Mouse (Mus musculus): Measurements from ENCODE around the gene Strip1.

Strip1 gene

DNA sequence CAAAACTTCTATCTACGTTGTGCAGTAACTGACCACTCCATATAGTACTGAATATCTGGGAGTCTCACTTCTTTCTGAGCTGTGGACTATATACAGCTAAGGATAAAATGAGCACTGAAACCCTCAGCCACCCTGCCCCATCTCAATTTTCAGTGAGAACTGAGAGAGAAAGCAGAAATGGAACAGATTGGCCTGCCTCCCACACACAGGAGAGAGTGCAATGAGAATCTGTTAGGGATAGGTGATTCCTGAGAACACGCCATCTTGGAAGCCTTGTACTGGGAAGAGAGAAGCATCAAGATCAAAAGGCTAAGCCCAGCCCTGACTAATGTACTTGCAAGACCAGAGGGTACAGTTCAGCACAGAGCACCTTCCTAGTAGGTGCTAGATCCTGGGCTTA is 2.9 kb downstream of the Strip1 start:
- DNase-seq (ENCODE audit: extremely low spot score, low spot score), result no peak

DNA sequence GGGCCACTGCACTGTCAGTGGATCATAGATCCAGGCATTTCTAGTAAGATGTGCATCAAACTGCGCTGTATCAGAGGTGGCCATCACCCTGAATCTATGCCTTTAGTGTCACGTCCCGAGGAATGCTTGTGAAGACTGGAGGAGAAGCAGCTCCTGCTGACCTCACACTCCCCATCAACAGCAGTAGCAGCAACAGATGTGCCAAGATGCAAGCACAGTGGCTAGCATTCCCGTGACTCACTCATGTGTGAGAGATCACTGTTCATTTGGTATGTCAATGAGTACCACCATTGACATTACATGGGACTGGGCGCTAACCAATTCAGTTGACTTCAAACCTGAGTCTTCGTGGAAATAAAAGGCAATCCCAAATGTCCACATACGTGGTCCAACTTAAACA is 3.9 kb downstream of the Strip1 start:
- no peak for DNase-seq (ENCODE audit: extremely low spot score, low spot score)

DNA sequence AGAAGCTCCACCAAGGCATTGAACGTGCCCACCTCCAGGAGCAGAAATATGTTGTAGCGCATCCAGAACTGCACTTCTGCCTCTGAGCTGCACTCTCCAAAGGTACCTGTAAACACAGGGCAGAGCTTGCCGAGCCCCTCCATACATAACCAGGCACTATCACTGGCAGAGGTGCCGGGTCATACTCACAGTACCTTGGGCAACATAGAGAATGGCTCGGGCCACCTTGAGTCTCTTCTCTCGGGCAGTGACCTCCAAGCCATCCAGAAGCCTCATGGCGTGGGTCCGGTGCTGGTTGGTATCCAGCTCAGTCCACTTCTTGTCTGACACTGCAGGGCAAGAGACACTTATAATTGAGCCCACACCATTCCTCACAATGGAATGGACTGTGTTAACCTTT is 4.7 kb downstream of the Strip1 start:
- DNase-seq (ENCODE audit: extremely low spot score, low spot score), result no peak

DNA sequence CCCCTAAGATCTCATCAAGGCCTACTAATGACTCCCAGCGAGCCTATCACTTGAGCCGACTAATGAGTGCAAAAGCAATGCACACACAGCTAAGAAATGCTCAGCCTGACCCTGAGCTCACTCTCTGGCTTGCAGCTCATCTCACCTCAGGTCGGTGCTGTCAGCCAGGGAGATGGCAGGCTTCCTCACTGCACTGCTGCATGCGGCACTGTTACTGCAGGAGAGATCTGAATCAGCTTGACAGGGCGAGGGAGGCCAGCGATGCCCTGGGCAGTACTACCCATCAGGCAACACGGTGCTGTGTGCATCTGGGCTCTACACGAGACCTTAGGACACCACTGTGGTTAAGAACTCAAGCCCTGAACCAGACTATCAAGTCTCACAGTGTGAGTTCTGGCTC is 6.0 kb downstream of the Strip1 start:
- no peak for DNase-seq (ENCODE audit: extremely low spot score, low spot score)

DNA sequence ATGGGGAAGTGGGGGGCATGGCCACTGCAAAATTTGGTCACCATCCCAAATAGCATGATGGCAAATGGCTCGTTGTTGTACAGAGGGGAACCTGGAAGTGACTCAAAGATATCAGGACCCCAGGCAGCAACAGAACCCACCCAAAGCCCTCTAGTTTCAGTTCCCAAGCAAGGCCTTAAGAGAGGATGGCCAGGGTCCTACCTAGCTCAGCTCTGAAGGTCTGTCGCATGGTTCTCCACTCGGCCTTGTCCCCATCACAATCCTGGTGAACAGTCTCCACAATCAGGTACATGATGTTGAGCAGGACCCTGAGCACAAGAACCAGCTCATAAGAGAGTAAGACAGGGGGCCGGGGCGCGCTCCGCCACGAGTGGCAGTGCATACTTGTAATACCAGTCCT is 7.1 kb downstream of the Strip1 start:
- no peak for DNase-seq (ENCODE audit: extremely low spot score, low spot score)

DNA sequence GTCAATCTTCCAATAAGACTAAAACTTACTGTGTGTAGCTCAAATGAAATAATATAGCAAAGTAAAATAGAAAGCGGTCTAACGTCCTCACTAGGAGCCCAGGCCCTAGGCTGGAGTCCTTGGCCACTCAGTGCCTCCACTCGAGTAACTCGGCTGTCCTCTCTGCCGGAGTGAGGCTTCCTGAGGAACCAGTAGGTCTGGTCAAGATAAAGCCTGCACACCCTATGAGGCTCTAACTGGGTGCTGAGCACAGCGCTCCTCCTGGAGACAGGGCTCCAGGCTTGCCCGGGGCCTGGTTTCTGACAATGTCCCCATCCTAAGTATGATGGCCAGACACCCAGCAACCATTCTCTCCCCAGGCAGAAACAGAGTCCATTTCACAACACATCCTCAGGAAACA is 9.0 kb downstream of the Strip1 start:
- DNase-seq (ENCODE audit: extremely low spot score, low spot score), result no peak

DNA sequence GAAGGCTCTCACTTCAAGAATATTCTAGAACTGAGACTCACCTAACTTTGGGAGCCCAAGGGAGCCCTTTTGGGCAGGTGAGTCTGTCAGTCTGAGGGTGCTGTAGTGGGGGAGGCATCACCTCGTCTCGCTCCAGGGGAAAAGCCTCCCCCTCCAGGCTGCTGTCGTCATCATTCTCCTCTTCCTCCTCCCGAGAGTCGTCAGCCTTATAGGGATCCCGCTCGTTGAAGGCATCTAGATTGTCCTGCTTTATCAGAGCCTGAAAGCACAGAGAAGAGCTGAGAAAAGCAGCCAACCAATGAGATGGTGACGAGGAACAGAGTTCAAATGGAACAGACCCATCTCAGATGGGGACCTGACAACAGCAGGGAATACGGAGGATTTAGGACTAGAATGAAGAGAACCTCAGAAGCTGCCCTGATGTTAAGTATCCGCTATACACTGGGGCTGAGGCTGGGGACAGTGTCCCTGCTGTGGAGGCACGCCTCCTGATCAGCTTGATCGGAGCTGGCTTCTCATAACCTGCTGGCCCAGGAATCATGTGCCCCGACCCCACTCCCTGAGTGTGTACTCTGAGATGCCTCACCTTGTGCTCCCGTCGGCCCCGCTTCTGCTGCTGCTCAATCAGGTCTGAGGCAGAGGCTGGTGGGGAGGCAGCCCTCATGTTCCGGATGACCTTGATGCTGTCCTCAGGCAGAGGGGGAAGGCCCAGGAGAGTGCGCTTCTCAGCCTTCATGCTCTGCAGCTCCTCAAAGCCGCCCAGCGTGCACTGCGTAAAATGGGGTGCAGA is 10.0 kb downstream of the Strip1 start:
- DNase-seq (ENCODE audit: extremely low spot score, low spot score), result no peak

DNA sequence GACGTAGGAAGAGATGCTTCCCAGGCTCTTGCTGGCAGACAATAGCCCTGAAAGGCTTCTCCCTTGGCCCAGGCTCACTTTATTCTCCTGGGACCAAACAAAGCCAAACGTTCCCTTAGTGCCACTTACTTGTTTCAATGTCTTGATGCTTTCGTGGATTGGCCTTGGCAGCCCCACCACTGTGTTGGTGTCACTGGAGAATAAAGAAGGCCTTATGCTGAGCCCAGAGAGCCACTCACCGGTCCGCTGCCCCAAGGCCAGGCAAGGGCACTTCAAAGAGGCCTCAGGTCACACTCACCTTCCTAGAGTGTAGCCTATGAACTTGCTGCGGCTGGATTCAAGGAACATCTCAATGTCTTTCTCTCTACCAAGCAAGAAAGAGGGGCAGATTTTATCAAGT is 11.6 kb downstream of the Strip1 start:
- DNase-seq (ENCODE audit: extremely low spot score, low spot score), result no peak

DNA sequence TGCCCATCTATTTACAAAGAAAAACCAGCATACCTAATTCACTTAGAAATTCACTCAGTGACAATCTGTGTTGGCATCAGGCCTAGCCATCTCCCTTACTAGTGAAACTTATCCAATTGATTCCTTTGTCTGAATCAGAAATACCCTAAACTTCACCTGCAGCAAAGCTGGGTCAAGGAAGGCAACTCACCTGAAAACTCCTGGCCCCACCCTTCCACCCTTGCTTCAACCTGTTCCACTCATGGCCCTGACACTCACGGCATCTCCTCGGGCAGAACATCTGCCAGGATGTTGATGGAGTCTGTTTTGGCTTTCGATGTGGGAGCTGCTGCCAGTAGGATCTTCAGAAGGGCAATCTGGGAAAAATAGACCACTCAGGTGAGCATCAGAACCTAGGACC is 13.7 kb downstream of the Strip1 start:
- no peak for DNase-seq (ENCODE audit: extremely low spot score, low spot score)

DNA sequence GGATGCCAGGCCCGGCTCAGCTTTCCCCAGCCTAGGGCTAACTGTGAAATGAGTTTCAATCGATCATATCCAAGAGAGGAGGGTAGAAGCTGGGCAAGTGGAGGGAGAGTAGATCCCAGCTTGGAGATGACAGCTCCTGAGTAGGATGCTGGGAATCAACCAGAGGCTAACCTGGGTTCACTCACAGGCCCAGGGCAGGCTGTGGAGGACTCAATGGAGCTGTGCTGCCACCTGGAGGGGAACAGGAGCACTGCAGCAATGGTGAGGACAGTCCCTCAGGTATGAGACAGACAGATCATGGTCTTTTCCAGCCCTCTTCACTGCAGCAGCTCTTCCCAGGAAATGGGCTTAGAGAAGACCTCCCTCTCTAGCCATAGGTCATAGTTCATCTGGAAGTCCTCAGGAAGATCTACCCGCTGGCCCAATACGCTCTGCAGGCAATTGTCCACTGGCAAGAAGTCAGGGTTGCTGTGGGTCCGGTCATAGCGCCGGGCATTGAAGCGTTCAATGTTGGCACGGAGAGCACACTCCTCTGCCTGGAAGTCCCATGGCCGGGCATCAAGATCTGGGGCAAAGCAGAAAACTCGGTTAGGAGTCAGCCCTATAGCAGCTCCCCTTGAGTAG is 18.5 kb downstream of the Strip1 start:
- peak; percentile 66 for DNase-seq (ENCODE audit: extremely low spot score, low spot score)

DNA sequence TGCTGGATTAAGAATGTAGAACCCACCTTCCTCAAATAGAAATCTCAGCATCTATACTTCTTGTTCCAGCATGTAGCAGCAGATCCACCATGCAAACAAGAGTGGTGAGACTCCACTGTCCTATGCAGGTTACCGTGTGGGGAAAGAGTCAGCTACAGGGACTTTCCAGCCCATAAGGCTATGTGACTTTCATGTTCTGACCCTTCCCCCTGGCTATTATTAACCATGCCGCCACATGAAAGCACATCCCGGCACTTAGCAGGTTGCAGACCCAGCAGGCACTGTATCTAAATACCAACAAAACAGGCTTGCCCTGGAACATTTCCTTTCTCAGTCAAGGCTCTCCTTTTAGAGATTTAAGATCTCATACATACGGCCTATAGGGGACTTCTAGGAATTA is 20.1 kb downstream of the Strip1 start:
- DNase-seq (ENCODE audit: extremely low spot score, low spot score), result no peak

DNA sequence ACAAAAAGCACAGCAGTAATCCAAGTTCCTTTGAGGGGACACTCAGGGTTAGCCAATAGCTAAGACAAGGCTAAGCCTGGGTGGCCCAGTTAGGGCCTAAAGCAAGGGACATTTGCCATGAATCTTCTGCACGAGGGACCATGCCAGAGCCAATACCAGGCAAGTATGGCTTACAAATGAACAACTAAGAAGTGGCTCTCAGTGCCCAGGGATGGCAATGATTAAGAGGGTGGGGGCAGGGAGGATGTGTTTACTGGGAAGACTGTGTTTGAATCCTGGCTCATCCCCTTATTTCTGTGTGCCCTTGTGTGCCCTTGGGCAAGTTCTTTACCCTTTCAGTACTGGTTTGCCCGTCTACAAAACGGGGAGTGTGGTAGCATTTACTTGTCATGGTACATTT is 22.1 kb downstream of the Strip1 start:
- no peak for DNase-seq (ENCODE audit: extremely low spot score, low spot score)

DNA sequence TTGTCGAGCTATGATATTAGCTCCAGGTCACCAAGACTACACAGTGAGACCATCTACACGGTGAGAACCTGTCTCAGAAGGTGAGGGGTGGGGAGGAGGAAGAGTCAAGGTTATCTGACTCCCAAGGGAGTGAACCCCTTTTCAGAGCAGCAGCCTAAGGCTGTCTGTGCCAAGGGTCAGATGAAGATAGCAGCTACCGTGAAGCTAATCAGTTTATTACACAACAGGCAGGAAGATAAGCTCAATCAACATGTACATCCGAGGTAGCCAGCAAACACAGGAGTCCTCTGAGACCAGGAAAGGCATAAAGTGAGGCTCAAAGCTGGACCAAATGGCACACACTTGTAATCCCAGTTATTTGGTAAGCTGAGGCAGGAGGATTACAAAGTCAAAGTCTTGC is 22.7 kb downstream of the Strip1 start:
- DNase-seq (ENCODE audit: extremely low spot score, low spot score), result no peak

DNA sequence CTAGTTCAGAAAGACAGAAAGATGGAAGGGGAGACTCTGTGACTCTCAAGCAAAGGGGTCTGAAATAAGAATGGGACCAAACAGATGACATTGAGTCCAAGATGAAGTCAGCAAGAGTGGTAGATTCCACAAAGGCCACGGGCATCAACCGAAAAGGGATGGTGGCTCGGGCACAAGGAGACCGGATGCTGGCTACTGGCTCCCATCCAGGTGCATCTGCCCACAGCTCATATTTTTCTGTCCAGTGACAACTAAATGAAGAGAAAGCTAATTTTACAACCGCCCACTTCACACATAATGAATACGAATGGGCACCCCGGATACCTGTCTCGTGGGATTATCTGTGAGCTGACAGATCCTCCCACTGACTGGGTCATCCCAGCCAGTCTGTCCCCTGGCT is 24.3 kb downstream of the Strip1 start:
- DNase-seq (ENCODE audit: extremely low spot score, low spot score), result no peak

DNA sequence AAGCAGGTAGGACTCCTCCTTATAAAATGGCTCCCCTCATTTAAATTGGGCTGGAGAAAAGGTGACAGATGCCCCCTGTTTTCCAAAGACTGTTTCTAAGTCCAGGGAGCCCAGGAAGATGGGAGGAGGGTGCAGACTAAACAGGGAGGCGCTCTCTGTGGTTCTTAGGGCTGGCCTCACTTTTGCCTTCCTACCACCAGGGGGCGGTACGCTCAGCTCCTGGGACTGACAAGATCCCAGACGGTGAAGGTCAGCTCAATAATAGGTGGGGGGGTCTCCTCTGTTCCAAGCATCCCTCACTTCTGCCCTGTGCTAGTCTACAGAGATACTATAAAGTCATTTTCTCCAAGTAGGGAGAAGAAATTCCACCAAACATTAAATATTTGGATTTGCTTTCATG is 26.2 kb downstream of the Strip1 start:
- DNase-seq (ENCODE audit: extremely low spot score, low spot score), result peak; percentile 58

DNA sequence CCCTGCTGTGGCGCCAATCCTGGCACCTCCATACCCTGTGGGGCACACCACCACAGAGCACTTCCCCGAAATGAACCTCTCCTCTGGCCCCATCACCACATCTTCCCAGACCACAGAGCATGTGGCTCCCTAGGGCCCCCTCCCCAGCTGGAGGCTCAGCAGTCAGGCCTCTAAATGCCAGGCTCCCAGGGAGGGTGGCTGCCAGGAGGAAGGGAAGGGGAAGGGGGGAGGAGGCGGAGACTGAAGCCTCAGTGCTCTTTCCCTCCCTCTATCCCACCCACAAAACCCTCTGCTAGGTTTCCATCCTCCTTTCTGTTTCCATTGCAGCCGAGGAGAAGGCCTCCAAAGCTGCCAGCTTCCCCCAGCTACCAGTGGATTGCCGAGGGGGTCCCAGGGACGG is 31.4 kb downstream of the Strip1 start:
- DNase-seq (ENCODE audit: extremely low spot score, low spot score), result no peak

DNA sequence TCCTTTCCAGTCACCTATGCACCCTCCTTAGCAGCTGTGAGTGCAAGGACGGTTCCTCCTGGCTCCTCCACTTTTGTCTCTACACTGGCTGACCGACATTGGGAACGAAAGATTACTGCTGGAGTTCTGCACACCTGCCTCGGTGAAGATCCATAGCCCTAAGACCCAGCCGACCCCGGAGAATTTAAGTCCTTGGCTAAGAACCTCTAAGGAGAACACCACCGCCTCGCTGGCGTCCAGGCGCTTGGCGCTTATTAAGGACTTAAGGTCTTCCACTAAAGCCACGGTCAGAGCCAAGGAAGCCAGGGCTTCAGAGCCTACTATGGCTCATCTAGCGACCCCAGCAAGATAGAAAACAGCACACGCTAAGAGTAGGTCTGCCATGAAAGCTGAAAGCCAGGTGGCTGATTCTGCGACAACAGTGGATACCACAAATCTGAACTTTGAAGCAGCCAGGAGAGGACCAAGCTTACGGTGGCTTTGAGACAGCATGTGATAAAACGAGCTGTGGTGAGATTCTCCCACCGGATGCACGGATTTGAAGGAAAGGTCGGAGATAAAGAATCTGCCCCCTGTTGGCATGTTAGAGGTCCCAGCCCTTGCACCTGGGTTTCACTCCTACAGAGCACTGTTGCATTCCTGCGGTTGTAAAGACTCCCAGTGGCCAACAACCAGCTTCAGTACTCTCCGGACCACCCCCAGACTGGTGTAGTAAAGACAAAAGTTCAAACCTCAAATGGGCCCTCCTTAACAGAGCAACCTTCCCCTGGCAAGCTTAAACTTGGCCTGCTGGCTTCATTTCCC is 33.7 kb downstream of the Strip1 start:
- peak; percentile 54 for DNase-seq (ENCODE audit: extremely low spot score, low spot score)

DNA sequence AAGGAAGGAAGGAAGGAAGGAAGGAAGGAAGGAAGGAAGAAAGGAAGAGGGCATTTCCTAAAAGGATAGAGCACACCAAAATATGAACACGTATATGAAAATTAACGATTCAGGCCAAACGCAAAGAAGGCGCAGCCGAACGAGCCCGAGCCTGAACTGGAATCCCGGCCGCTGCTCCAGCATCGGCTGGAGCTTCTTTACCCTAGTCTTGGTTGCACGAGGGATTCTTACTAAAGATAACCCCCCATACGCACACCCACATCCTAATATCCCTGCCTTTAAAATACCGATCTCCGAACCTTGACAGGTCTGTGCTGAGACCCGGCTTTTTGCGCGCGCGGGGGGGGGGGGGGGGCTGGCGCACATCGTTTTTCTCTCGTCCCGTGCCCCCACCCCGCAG is 34.4 kb downstream of the Strip1 start:
- DNase-seq (ENCODE audit: extremely low spot score, low spot score), result no peak

DNA sequence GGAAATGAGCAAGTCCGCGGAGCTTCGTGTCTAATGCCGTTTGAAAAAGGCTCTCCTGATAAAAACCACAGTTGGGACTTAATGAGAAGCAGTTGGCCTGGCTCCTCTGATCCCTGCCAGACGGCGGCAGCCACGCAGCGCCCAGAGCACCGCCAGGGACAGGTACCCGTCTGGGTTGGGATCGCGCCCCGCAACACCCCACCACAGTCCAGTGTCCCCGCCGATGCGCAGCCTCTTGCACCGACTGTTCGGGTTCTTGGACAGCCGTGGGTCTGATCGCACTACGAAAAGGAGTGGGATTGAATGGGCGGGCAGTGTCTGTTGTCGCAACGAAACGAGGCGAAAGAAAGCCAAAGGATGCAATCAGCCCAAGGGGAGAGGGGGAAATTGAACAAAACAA is 34.9 kb downstream of the Strip1 start:
- DNase-seq (ENCODE audit: extremely low spot score, low spot score), result no peak

DNA sequence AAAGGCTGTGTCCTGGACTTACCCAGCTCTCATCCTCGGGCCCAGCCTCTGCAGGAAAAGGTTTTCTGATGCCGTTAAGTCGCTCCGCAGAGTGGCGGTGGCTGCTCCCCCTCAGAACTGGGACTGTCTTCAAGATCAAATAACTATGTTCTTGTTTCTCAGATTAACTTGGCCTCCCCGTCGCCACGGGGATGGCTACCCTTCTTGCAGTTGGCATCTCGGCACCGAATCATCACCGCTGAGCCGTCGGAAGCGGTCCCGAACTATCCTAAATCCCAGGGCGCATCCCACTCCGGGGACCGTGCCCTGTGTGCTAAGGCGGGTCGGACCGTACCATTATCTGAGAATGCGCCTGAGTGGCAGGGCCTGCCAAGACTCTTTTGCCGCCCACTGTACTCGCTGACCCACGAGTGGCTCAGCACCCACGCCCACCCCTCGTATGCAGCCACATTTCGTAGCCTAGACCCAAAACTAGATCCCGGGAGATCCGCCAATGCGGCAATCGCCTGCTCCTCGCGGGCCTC is 35.5 kb downstream of the Strip1 start:
- DNase-seq (ENCODE audit: extremely low spot score, low spot score), result peak; percentile 82

DNA sequence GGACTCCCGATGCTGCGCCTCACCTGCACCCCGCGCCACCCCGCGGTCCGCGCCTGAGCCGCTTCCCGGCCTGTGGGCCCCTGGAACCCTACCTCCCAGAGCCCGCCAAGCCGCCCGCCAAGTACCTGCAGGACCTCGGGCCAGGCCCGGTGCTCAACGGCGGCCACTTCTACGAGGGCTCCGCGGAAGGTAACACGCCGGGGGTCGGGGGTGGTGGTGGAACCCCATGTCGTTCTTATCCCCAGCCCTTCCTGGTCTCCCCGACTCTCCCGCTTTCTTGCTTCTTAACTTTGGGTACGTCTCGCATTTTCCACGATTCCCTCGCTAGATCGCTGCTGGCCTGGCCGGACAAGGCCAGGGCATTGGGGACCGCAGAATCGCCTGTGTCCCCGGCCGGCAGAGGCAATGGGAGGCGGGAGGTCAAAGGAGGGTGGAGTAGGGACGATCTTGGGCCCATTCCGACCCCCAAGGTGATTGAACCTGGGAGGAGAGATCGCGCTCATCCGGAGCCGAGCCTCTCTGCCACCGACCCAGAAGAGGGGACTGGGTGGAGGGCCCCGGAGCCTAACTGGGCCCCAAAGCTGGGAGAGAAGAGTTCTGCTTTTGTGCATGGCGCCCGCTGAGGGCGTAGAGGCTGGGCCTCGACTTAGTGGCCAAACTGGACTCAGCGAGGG is 36.1 kb downstream of the Strip1 start:
- DNase-seq (ENCODE audit: extremely low spot score, low spot score), result peak; percentile 74

Measured in neural tube, embryonic 10.5 days (tissue).